Mouse (Mus musculus) limb, embryonic 15.5 days (tissue): ENCODE data around the gene Zfp831. TPM values are rescaled to one million over a fixed set of nuclear protein-coding genes. Genes with fewer than 3 reads are reported as not detected.
A peak's percentile ranks its signal among the peaks of the same experiment; 100 is the strongest.

Source experiments
- ATAC-seq: fragments of 200-750 bp; cut with Nextera tagmentation; 2 replicates; pipeline ENCODE4 v1.8.0; 2017; ENCODE audit warnings: low read depth, moderate TSS enrichment; ENCODE audit not compliant: insufficient number of reproducible peaks, low FRiP score, low TSS enrichment
- H3K27ac ChIP-seq: fragments of 300-500 bp; sonication (generic); 2 replicates; pipeline ENCODE4 v1.5.1; 2015; ENCODE audit warnings: moderate library complexity, mild to moderate bottlenecking, inconsistent platforms
- H3K27me3 ChIP-seq: fragments of 300-500 bp; sonication (generic); 2 replicates; pipeline ENCODE4 v1.6.1; 2015; ENCODE audit warnings: inconsistent platforms
- H3K36me3 ChIP-seq: fragments of 300-500 bp; sonication (generic); 2 replicates; pipeline ENCODE4 v1.6.1; 2015; ENCODE audit warnings: inconsistent platforms
- H3K4me1 ChIP-seq: fragments of 300-500 bp; sonication (generic); 2 replicates; pipeline ENCODE4 v1.6.1; 2015; ENCODE audit warnings: inconsistent platforms
- H3K4me2 ChIP-seq: fragments of 300-500 bp; sonication (generic); 2 replicates; pipeline ENCODE4 v1.6.1; 2015; ENCODE audit warnings: mild to moderate bottlenecking, inconsistent platforms
- H3K4me3 ChIP-seq: fragments of 300-500 bp; sonication (generic); 2 replicates; pipeline ENCODE4 v1.5.1; 2015; ENCODE audit warnings: mild to moderate bottlenecking, inconsistent platforms
- H3K9ac ChIP-seq: fragments of 300-500 bp; sonication (generic); 2 replicates; pipeline ENCODE4 v1.6.1; 2015; ENCODE audit warnings: inconsistent platforms
- H3K9me3 ChIP-seq: fragments of 300-500 bp; sonication (generic); 2 replicates; pipeline ENCODE4 v1.6.1; 2016; ENCODE audit warnings: inconsistent platforms
- WGBS: fragments of 180-500 bp; shearing (Covaris S2); methylation state at CpG from one replicate; pipeline ENCODE4 v1.1.7; 2015; 5-methylcytosine and 5-hydroxymethylcytosine counted together
- polyA plus RNA-seq: library from polyadenylated mRNA; unstranded; fragments of >200 nt; fragmentation: Nextera tagmentation; extraction: Ambion mirVana; gene quantifications from 2 replicates; pipeline ENCODE4 v1.2.1, GENCODE M21; 2015

The Zfp831 gene
- polyA plus RNA-seq, 1 experiment from 2014 or later, result not detected

GRCm38 (mm10) chr2:174655341-174655740 is 12.0 kb downstream of the Zfp831 start:
- ATAC-seq, result no peak
- WGBS, result 76% methylated on average over 5 of the region's 5 CpGs
- H3K4me1 ChIP-seq, result no peaks in the 10 kb centered on the region
- no peaks in the 10 kb centered on the region for H3K9me3 ChIP-seq
- no peaks in the 10 kb centered on the region for H3K27me3 ChIP-seq
- H3K4me2 ChIP-seq, result no peak overlapping the region
- H3K9ac ChIP-seq, result no peak overlapping the region
- H3K27ac ChIP-seq, result no peak overlapping the region
- H3K4me3 ChIP-seq, result no peak overlapping the region
- H3K36me3 ChIP-seq, result no peaks in the 10 kb centered on the region

DNA sequence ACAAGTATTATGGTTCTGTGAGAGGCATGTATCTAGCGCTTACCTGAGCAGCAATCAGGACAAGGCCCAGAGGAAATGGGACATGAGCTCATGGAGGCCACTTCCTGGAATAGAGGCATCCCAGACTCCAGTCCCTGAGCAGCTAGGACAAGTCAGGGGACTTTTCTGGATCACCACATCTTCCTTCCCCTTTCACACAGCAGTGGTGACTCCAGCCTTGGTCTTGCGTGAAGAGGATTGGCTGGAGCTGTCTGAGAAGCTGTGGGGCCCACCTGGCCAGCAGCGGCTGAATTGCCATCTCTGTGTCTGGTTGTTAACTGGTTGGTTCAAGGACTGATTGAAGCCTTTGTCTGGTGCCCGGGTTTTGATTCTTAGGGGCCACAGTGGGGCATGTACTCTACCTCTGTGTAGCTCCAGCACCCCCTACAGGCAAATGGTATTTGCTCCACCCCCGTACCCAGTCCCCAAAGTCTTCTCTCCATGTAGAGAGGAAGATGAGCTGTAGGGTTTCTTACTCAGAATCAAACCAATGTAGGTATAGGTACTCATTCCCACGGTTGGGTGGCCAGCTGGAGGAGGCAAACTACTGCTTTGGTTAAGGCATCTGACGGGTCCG is 15.0 kb downstream of the Zfp831 start:
- H3K27ac ChIP-seq, result no peak overlapping the region
- 75% methylated on average over 8 of the region's 8 CpGs for WGBS
- no peaks in the 10 kb centered on the region for H3K9me3 ChIP-seq
- H3K4me3 ChIP-seq, result no peak overlapping the region
- H3K4me1 ChIP-seq, result no peaks in the 10 kb centered on the region
- ATAC-seq, result no peak
- no peaks in the 10 kb centered on the region for H3K36me3 ChIP-seq
- H3K9ac ChIP-seq, result no peak overlapping the region
- H3K27me3 ChIP-seq, result no peaks in the 10 kb centered on the region
- no peak overlapping the region for H3K4me2 ChIP-seq

GRCm38 (mm10) chr2:174659874-174660273 is 16.5 kb downstream of the Zfp831 start:
- Histone ChIP-seq H3K4me3 (no peak overlapping the region), H3K4me1 (no peaks in the 10 kb centered on the region), H3K4me2 (no peak overlapping the region), H3K9me3 (no peaks in the 10 kb centered on the region), H3K36me3 (no peaks in the 10 kb centered on the region), H3K27ac (no peak overlapping the region), H3K27me3 (no peaks in the 10 kb centered on the region), H3K9ac (no peak overlapping the region)
- WGBS, result 74% methylated on average over 4 of the region's 4 CpGs
- no peak for ATAC-seq

DNA sequence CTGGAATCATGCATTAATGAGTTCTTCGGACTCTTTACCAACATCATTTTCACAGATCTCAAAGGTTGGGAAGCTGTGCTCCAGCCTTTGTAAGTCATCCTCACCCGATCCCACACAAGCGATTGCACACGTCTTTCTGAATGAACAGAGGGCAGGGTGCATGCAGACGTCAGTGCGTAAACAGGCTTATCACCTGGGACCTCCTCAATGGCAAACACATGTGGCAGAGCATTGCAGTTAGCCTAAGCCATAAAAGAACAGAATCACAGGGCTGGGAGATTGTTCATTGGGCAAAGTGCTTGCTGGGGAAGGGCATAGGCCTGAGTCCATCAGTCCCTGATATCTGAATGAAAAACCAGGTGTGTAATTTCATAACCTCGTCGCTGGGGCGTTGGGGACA is 17.0 kb downstream of the Zfp831 start:
- Histone ChIP-seq H3K4me3 (no peak overlapping the region), H3K27me3 (no peaks in the 10 kb centered on the region), H3K27ac (no peak overlapping the region), H3K4me2 (no peak overlapping the region), H3K4me1 (no peaks in the 10 kb centered on the region), H3K9ac (no peak overlapping the region), H3K9me3 (no peaks in the 10 kb centered on the region), H3K36me3 (no peaks in the 10 kb centered on the region)
- no peak for ATAC-seq
- 58% methylated on average over 9 of the region's 9 CpGs for WGBS

DNA sequence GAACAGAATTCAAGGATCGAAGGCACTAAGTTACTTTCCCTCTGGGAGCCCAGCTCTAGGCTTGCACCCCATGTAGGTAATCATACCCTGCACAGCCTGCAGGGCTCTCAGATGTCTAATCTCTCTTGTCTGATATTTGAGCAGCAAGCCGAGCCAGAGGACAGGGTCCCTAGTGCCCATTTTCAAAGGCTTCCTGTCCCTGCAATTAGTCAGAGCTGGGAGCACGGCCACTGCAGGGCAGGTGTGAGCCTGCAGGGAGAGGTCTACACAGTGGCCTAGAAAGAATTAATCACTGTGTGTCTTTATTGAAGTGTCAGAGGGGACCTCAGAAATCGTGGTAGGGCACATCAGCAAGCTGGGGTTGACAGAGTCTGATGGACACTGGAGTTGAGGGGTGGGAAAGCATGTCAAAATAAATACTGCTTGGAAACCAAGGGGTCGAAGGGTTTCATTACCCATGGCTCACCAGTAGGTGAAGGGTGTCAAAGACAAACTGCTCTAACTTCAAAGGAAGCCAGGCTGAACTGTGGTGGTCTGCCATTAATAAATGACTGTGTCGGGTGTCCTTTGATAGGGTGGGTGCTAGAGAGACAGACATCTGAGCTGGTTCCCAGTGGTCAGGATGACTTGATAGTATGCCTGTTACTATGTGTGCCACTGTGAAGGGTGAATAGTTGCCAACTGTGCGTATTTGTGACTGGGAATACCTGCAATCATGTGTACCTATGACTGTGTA is 18.3 kb downstream of the Zfp831 start:
- Histone ChIP-seq H3K4me2 (no peak overlapping the region), H3K27me3 (no peaks in the 10 kb centered on the region), H3K4me1 (no peaks in the 10 kb centered on the region), H3K36me3 (no peaks in the 10 kb centered on the region), H3K9ac (no peak overlapping the region), H3K27ac (no peak overlapping the region), H3K4me3 (no peak overlapping the region), H3K9me3 (no peaks in the 10 kb centered on the region)
- WGBS, result 25% methylated on average over 7 of the region's 7 CpGs
- no peak for ATAC-seq

GRCm38 (mm10) chr2:174662593-174662992 is 19.3 kb downstream of the Zfp831 start:
- no peak overlapping the region for H3K27ac ChIP-seq
- no peaks in the 10 kb centered on the region for H3K9me3 ChIP-seq
- H3K27me3 ChIP-seq, result no peaks in the 10 kb centered on the region
- 89% methylated on average over 1 of the region's 1 CpGs for WGBS
- H3K4me1 ChIP-seq, result no peaks in the 10 kb centered on the region
- no peak overlapping the region for H3K4me2 ChIP-seq
- H3K36me3 ChIP-seq, result no peaks in the 10 kb centered on the region
- H3K4me3 ChIP-seq, result no peak overlapping the region
- ATAC-seq, result no peak
- H3K9ac ChIP-seq, result no peak overlapping the region

DNA sequence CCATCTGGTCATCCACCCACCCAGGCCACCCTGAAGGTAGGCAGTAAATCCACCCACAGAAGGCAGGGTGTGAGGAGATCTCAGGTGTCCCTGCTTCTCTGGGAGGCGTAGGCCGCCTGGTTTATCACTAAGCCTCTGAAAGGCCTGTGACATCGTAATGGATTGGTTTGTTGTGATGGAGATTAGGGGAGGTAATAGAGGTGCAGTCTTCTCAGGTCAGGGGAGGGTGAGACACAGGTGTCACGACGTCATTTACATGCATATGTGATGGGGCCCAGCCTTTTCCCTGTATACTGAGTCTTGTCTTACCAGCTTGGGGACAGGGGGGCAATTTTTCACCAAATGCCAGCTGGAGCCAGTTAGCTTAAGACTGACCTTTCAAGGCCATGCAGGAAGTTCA is 22.1 kb downstream of the Zfp831 start:
- ATAC-seq, result no peak
- Histone ChIP-seq H3K9ac (no peak overlapping the region), H3K27ac (no peak overlapping the region), H3K4me3 (no peak overlapping the region), H3K4me1 (no peaks in the 10 kb centered on the region), H3K4me2 (no peak overlapping the region), H3K9me3 (no peaks in the 10 kb centered on the region), H3K27me3 (no peaks in the 10 kb centered on the region), H3K36me3 (no peaks in the 10 kb centered on the region)
- 28% methylated on average over 5 of the region's 5 CpGs for WGBS

- ATAC-seq, result no peak
- WGBS, result 58% methylated on average over 3 of the region's 3 CpGs
- no peaks in the 10 kb centered on the region for H3K36me3 ChIP-seq
- H3K27me3 ChIP-seq, result 0 out of 2 replicates have a peak, but pooled peaks cover 5% of the 10 kb centered on the region
- no peak overlapping the region for H3K4me2 ChIP-seq
- H3K9me3 ChIP-seq, result no peaks in the 10 kb centered on the region
- no peak overlapping the region for H3K27ac ChIP-seq
- H3K4me3 ChIP-seq, result no peak overlapping the region
- H3K4me1 ChIP-seq, result peaks cover 10% of the 10 kb centered on the region
- H3K9ac ChIP-seq, result no peak overlapping the region
Measured at GRCm38 (mm10) chr2:174668806-174669205, 25.5 kb downstream of the Zfp831 start.

- Histone ChIP-seq H3K9ac (no peak overlapping the region), H3K27me3 (0 out of 2 replicates have a peak, but pooled peaks cover 5% of the 10 kb centered on the region), H3K4me3 (peak overlapping the region; percentile 45; the same call in 1 of the 2 replicates), H3K4me2 (peak overlapping the region; percentile 95; the same call in 1 of the 2 replicates), H3K9me3 (no peaks in the 10 kb centered on the region), H3K27ac (no peak overlapping the region), H3K4me1 (peaks cover 21% of the 10 kb centered on the region), H3K36me3 (no peaks in the 10 kb centered on the region)
- ATAC-seq, result no peak
- 30% methylated on average over 11 of the region's 11 CpGs for WGBS
Measured at GRCm38 (mm10) chr2:174672506-174673190, 29.3 kb downstream of the Zfp831 start.

- ATAC-seq, result peak; percentile 80
Measured at GRCm38 (mm10) chr2:174673592-174674286, 30.4 kb downstream of the Zfp831 start.

GRCm38 (mm10) chr2:174674287-174675045 is 31.1 kb downstream of the Zfp831 start:
- Histone ChIP-seq H3K27me3 (0 out of 2 replicates have a peak, but pooled peaks cover 5% of the 10 kb centered on the region), H3K27ac (0 out of 2 replicates have a peak overlapping the region, but pooled peaks have one; percentile 11), H3K4me1 (peaks cover 21% of the 10 kb centered on the region), H3K36me3 (no peaks in the 10 kb centered on the region), H3K4me2 (peak overlapping the region; percentile 95), H3K9me3 (no peaks in the 10 kb centered on the region), H3K9ac (peak overlapping the region; percentile 26; the same call in 1 of the 2 replicates), H3K4me3 (peak overlapping the region; percentile 45)
- WGBS, result 2% methylated on average over 16 of the region's 16 CpGs
- peak; percentile 30 for ATAC-seq

More at GRCm38 (mm10) chr2:174673592-174674286, 30.4 kb downstream of the Zfp831 start:
- Histone ChIP-seq H3K27me3 (0 out of 2 replicates have a peak, but pooled peaks cover 5% of the 10 kb centered on the region), H3K4me1 (peaks cover 21% of the 10 kb centered on the region), H3K9me3 (no peaks in the 10 kb centered on the region), H3K4me2 (peak overlapping the region; percentile 95), H3K36me3 (no peaks in the 10 kb centered on the region), H3K27ac (peak overlapping the region; percentile 73), H3K9ac (peak overlapping the region; percentile 35; the same call in 1 of the 2 replicates), H3K4me3 (peak overlapping the region; percentile 45)
- under 1% methylated on average over 25 of the region's 25 CpGs for WGBS
